Mouse (Mus musculus): ENCODE measurements at regions not wholly inside any gene's neighbourhood (a gene's known extent, or its start where the extent isn't known, plus 50 kb on each side); places are given as distances from the start of the nearest gene placed in this dataset.

GRCm38 (mm10) chr4:12538043-12538442, 366.2 kb upstream of the Fam92a start:
- DNase-seq (ENCODE audit: low read depth, low spot score) = no peak

GRCm38 (mm10) chr4:12534151-12534550, 362.3 kb upstream of the Fam92a start:
- no peak for DNase-seq (ENCODE audit: low read depth, low spot score)

- no peak for DNase-seq (ENCODE audit: low read depth, low spot score)
These were observed 361.1 kb upstream of the Fam92a start for GRCm38 (mm10) chr4:12532961-12533360.

- no peak for DNase-seq (ENCODE audit: low read depth, low spot score)
These were observed 350.5 kb upstream of the Fam92a start for GRCm38 (mm10) chr4:12522358-12522757.

- DNase-seq (ENCODE audit: low read depth, low spot score) = no peak
These were observed 349.4 kb upstream of the Fam92a start for GRCm38 (mm10) chr4:12521246-12521645.

GRCm38 (mm10) chr4:12516497-12516896, 344.7 kb upstream of the Fam92a start:
- no peak for DNase-seq (ENCODE audit: low read depth, low spot score)

- no peak for DNase-seq (ENCODE audit: low read depth, low spot score)
These were observed 340.0 kb upstream of the Fam92a start for GRCm38 (mm10) chr4:12511656-12512385.

- DNase-seq (ENCODE audit: low read depth, low spot score) = no peak
These were observed 335.2 kb upstream of the Fam92a start for GRCm38 (mm10) chr4:12506851-12507551.

- DNase-seq (ENCODE audit: low read depth, low spot score) = no peak
These were observed 329.3 kb upstream of the Fam92a start for GRCm38 (mm10) chr4:12501086-12501485.

GRCm38 (mm10) chr4:12498426-12498825, 326.6 kb upstream of the Fam92a start:
- no peak for DNase-seq (ENCODE audit: low read depth, low spot score)

GRCm38 (mm10) chr4:12492468-12492867, 320.7 kb upstream of the Fam92a start:
- DNase-seq (ENCODE audit: low read depth, low spot score) = no peak

- no peak for DNase-seq (ENCODE audit: low read depth, low spot score)
These were observed 319.5 kb upstream of the Fam92a start for GRCm38 (mm10) chr4:12491306-12491705.

- DNase-seq (ENCODE audit: low read depth, low spot score) = no peak
These were observed 318.3 kb upstream of the Fam92a start for GRCm38 (mm10) chr4:12490066-12490465.

GRCm38 (mm10) chr4:12489358-12489757, 317.5 kb upstream of the Fam92a start:
- no peak for DNase-seq (ENCODE audit: low read depth, low spot score)

GRCm38 (mm10) chr4:12481481-12481880, 309.7 kb upstream of the Fam92a start:
- DNase-seq (ENCODE audit: low read depth, low spot score) = no peak

- DNase-seq (ENCODE audit: low read depth, low spot score) = no peak
These were observed 304.9 kb upstream of the Fam92a start for GRCm38 (mm10) chr4:12476717-12477116.

- DNase-seq (ENCODE audit: low read depth, low spot score) = no peak
These were observed 303.3 kb upstream of the Fam92a start for GRCm38 (mm10) chr4:12474981-12475568.

GRCm38 (mm10) chr4:12474421-12474820, 302.6 kb upstream of the Fam92a start:
- no peak for DNase-seq (ENCODE audit: low read depth, low spot score)

- DNase-seq (ENCODE audit: low read depth, low spot score) = no peak
These were observed 289.9 kb upstream of the Fam92a start for GRCm38 (mm10) chr4:12461701-12462100.

- no peak for DNase-seq (ENCODE audit: low read depth, low spot score)
These were observed 289.4 kb upstream of the Fam92a start for GRCm38 (mm10) chr4:12461251-12461650.

- DNase-seq (ENCODE audit: low read depth, low spot score) = no peak
These were observed 286.3 kb upstream of the Fam92a start for GRCm38 (mm10) chr4:12457978-12458597.

- DNase-seq (ENCODE audit: low read depth, low spot score) = no peak
These were observed 280.3 kb upstream of the Fam92a start for GRCm38 (mm10) chr4:12452086-12452485.
